17 mouse cellular contexts compared by ENCODE assay signal in genomic region chr5:36929376-36929775, GRCm38 (mm10). TPM values are rescaled to one million over a fixed set of nuclear protein-coding genes. Genes with fewer than 3 reads are reported as not detected.
DNase-seq lines count a peak whose midpoint lies in the region; ATAC-seq lines count a peak whose summit lies in the region.
"Had no signal": no experiment of that assay in that cellular context is flagged by ENCODE, and none has a peak within 500 bp of the region (broad histone marks: within the 10 kb centered on the region; RNA-seq: fewer than 3 reads in every experiment).

No protein-coding gene starts in this region.

- WGBS in heart, embryonic 11.5 days (ENCODE audit: insufficient replicate concordance), result 52% methylated on average over 3 of the region's 3 CpGs
- WGBS in midbrain, embryonic 11.5 days, result 78% methylated on average over 3 of the region's 3 CpGs
- 84% methylated on average over 3 of the region's 3 CpGs for WGBS in midbrain, embryonic 16.5 days

- peaks cover 8% of the 10 kb centered on the region; the same call in 1 of the 2 replicates for H3K4me1 ChIP-seq in heart, embryonic 11.5 days (ENCODE audit: control insufficient read depth, insufficient read depth, low read length)
- no peaks in the 10 kb centered on the region for H3K4me1 ChIP-seq in midbrain, embryonic 11.5 days (ENCODE audit: control insufficient read depth, insufficient read depth, low read length)
- no peaks in the 10 kb centered on the region for H3K4me1 ChIP-seq in midbrain, embryonic 16.5 days (ENCODE audit: control insufficient read depth, insufficient read depth, low read length)
- H3K4me1 ChIP-seq: embryonic facial prominence, embryonic 15.5 days had no signal

- H3K27ac ChIP-seq in heart, embryonic 11.5 days (ENCODE audit: low read depth, low read length), result no peak overlapping the region
- H3K27ac ChIP-seq in midbrain, embryonic 11.5 days (ENCODE audit: low read depth, low read length), result no peak overlapping the region
- no peak overlapping the region for H3K27ac ChIP-seq in midbrain, embryonic 16.5 days (ENCODE audit: low read length)
- H3K27ac ChIP-seq: embryonic facial prominence, embryonic 13.5 days; embryonic facial prominence, embryonic 15.5 days; forebrain, embryonic 10.5 days; forebrain, embryonic 12.5 days had no signal

- H3K4me3 ChIP-seq in heart, embryonic 11.5 days (ENCODE audit: low read depth, low read length), result no peak overlapping the region
- no peak overlapping the region for H3K4me3 ChIP-seq in midbrain, embryonic 11.5 days (ENCODE audit: low read depth, low read length)
- no peak overlapping the region for H3K4me3 ChIP-seq in midbrain, embryonic 16.5 days (ENCODE audit: low read depth, low read length)
- H3K4me3 ChIP-seq: embryonic facial prominence, embryonic 13.5 days; embryonic facial prominence, embryonic 15.5 days; erythroblast, embryonic 14.5 days; forebrain, embryonic 10.5 days; forebrain, embryonic 12.5 days had no signal

- peak; percentile 97 for DNase-seq in heart, adult 11 months
- no peak for DNase-seq in heart, postnatal 36 days
- peak; percentile 32 to 47 for DNase-seq in heart, adult 9 months (ENCODE audit: low spot score in 2 of 2)
- peak; percentile 10 for DNase-seq in midbrain, embryonic 11.5 days (ENCODE audit: low spot score, missing footprints)
- DNase-seq: adrenal gland, adult 2 months; cerebellum, adult 11 months; cerebellum, adult 8-10 months; cerebellum, adult 9-11 months had no signal

- ATAC-seq in heart, embryonic 11.5 days (replicated peaks; ENCODE audit: insufficient number of reproducible peaks, low FRiP score, low TSS enrichment), result no peak
- no peak for ATAC-seq in midbrain, embryonic 11.5 days (ENCODE audit: low FRiP score)
- ATAC-seq in midbrain, embryonic 16.5 days, result no peak
- ATAC-seq: forebrain, embryonic 14.5 days had no signal

- H3K36me3 ChIP-seq in heart, embryonic 11.5 days (ENCODE audit: control insufficient read depth, insufficient read depth, low read length), result no peaks in the 10 kb centered on the region
- H3K36me3 ChIP-seq in midbrain, embryonic 11.5 days (ENCODE audit: control insufficient read depth, insufficient read depth, low read length), result no peaks in the 10 kb centered on the region
- peaks cover 20% of the 10 kb centered on the region for H3K36me3 ChIP-seq in midbrain, embryonic 16.5 days (ENCODE audit: control insufficient read depth, insufficient read depth, low read length)
- H3K36me3 ChIP-seq: embryonic facial prominence, embryonic 13.5 days; embryonic facial prominence, embryonic 15.5 days; forebrain, embryonic 10.5 days; forebrain, embryonic 12.5 days had no signal

- H3K4me2 ChIP-seq in heart, embryonic 11.5 days, result no peak overlapping the region
- H3K4me2 ChIP-seq in midbrain, embryonic 11.5 days, result no peak overlapping the region
- H3K4me2 ChIP-seq in midbrain, embryonic 16.5 days (ENCODE audit: low read length), result no peak overlapping the region
- H3K4me2 ChIP-seq: embryonic facial prominence, embryonic 13.5 days; embryonic facial prominence, embryonic 15.5 days; forebrain, embryonic 12.5 days had no signal

- H3K27me3 ChIP-seq in heart, embryonic 11.5 days (ENCODE audit: control insufficient read depth, insufficient read depth, low read length), result no peaks in the 10 kb centered on the region; the same call in 1 of the 2 replicates
- no peaks in the 10 kb centered on the region for H3K27me3 ChIP-seq in midbrain, embryonic 11.5 days (ENCODE audit: control insufficient read depth, insufficient read depth, low read length)
- no peaks in the 10 kb centered on the region for H3K27me3 ChIP-seq in midbrain, embryonic 16.5 days (ENCODE audit: control insufficient read depth, insufficient read depth, low read depth, low read length)
- H3K27me3 ChIP-seq: embryonic facial prominence, embryonic 13.5 days; embryonic facial prominence, embryonic 15.5 days; forebrain, embryonic 12.5 days had no signal

- no peak overlapping the region for H3K9ac ChIP-seq in heart, embryonic 11.5 days (ENCODE audit: low read depth, low read length)
- H3K9ac ChIP-seq in midbrain, embryonic 11.5 days (ENCODE audit: low read length), result no peak overlapping the region
- H3K9ac ChIP-seq in midbrain, embryonic 16.5 days (ENCODE audit: low read depth, low read length), result no peak overlapping the region
- H3K9ac ChIP-seq: embryonic facial prominence, embryonic 13.5 days; embryonic facial prominence, embryonic 15.5 days; forebrain, embryonic 12.5 days had no signal

- intact Hi-C loops in heart, postnatal 36 days (cut with DNase I), result no loop called here

- H3K9me3 ChIP-seq in heart, embryonic 11.5 days (replicated peaks; ENCODE audit: control insufficient read depth, low read length), result no peaks in the 10 kb centered on the region
- H3K9me3 ChIP-seq in midbrain, embryonic 11.5 days (ENCODE audit: control insufficient read depth, low read length), result no peaks in the 10 kb centered on the region
- H3K9me3 ChIP-seq in midbrain, embryonic 16.5 days (replicated peaks; ENCODE audit: control insufficient read depth, low read length, poor library complexity, severe bottlenecking), result no peaks in the 10 kb centered on the region
- H3K9me3 ChIP-seq: embryonic facial prominence, embryonic 13.5 days; embryonic facial prominence, embryonic 15.5 days; forebrain, embryonic 10.5 days; forebrain, embryonic 12.5 days had no signal

RNA-seq across cellular contexts. Expression of gene Wfs1, which starts 59.6 kb away (rescaled TPM):
- total RNA-seq in heart, postnatal 36 days (2021), result 10 to 100 TPM; 81.6 to 82.0 TPM
- 23.8 and 28.5 TPM in 2 replicates for polyA plus RNA-seq in heart, embryonic 11.5 days (2014; fragmentation: Nextera tagmentation; extraction: Ambion mirVana)
- 6.4 and 7.0 TPM in 2 replicates for polyA plus RNA-seq in midbrain, embryonic 11.5 days (2014; fragmentation: Nextera tagmentation; extraction: Ambion mirVana)
- 10.3 and 11.1 TPM in 2 replicates for polyA plus RNA-seq in midbrain, embryonic 16.5 days (2015; fragmentation: Nextera tagmentation; extraction: Ambion mirVana)
- total RNA-seq: MEL had no signal

Comparison
In these comparisons a context has a peak if more than half of its experiments do, and no peak if none do; other contexts are left out.
1. DNase-seq: peak in heart, adult 11 months (single experiment), heart, adult 9 months (2 of 2) and midbrain, embryonic 11.5 days (single experiment); none in heart, postnatal 36 days (0 of 2).